Mouse (Mus musculus): ENCODE results near the gene BC037034. TPM values are rescaled to one million over a fixed set of nuclear protein-coding genes. Genes with fewer than 3 reads are reported as not detected.

BC037034 gene
- total and polyA plus RNA-seq, 2 experiments from 2014 or later, result 1.1 to 13.4 TPM

DNA sequence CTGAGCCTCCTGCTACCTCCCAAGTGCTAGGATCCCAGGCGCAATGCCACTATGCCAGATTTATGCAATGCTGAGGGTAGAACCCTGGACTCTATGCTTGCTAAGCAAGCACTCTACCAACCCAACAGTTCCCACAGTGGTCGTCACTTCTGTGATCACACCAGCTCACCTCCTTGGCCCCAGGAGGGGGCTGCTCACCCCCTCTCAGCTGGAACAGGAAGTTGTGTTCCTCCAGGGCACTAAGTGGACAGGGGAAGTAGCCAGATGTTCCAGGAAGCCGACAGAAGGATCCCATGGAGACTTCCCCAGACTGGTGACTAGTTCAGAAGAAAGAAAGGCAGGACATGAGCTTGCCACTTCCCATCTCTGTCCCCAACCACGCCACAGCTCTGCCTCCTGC lies 1.8 kb downstream of the BC037034 start:
- no peak overlapping the region for H3K27ac ChIP-seq (ENCODE audit: low read depth)
- H3K27me3 ChIP-seq (ENCODE audit: control insufficient read depth, insufficient read depth, low read length), result no peaks in the 10 kb centered on the region
- H3K4me1 ChIP-seq (ENCODE audit: control insufficient read depth, insufficient read depth), result peaks cover 8% of the 10 kb centered on the region; the same call in 1 of the 2 replicates
- no peak for TF ChIP-seq EP300 (IDR thresholded peaks at IDR 0.05; ENCODE audit: low read depth)
- TF ChIP-seq CTCF (IDR thresholded peaks at IDR 0.05; ENCODE audit: low read depth), result no peak
- 76% methylated on average over 4 of the region's 4 CpGs for WGBS
- no peaks in the 10 kb centered on the region for H3K9me3 ChIP-seq (replicated peaks; ENCODE audit: control insufficient read depth, low read length)
- ATAC-seq (ENCODE audit: insufficient read depth, low read depth) (no peak), DNase-seq (ENCODE audit: low spot score) (no peak)
- peaks cover 31% of the 10 kb centered on the region for H3K36me3 ChIP-seq (replicated peaks; ENCODE audit: control insufficient read depth, insufficient read depth, low read length)
- H3K4me2 ChIP-seq (ENCODE audit: low read depth, low read length), result no peak overlapping the region
- no peak overlapping the region for H3K4me3 ChIP-seq (ENCODE audit: low read depth, low read length)
- H3K9ac ChIP-seq (replicated peaks; ENCODE audit: low read depth, low read length), result no peak overlapping the region

GRCm38 (mm10) chr5:138260834-138261233 lies 3.0 kb downstream of the BC037034 start:
- DNase-seq (ENCODE audit: low spot score) (no peak), ATAC-seq (ENCODE audit: insufficient read depth, low read depth) (no peak)
- Histone ChIP-seq H3K9ac (replicated peaks; ENCODE audit: low read depth, low read length) (no peak overlapping the region), H3K9me3 (replicated peaks; ENCODE audit: control insufficient read depth, low read length) (no peaks in the 10 kb centered on the region), H3K4me2 (ENCODE audit: low read depth, low read length) (no peak overlapping the region), H3K4me3 (ENCODE audit: low read depth, low read length) (no peak overlapping the region), H3K4me1 (ENCODE audit: control insufficient read depth, insufficient read depth) (peaks cover 13% of the 10 kb centered on the region), H3K27ac (ENCODE audit: low read depth) (no peak overlapping the region), H3K36me3 (replicated peaks; ENCODE audit: control insufficient read depth, insufficient read depth, low read length) (peaks cover 31% of the 10 kb centered on the region), H3K27me3 (ENCODE audit: control insufficient read depth, insufficient read depth, low read length) (no peaks in the 10 kb centered on the region)
- TF ChIP-seq EP300 (IDR thresholded peaks at IDR 0.05; ENCODE audit: low read depth), result no peak
- TF ChIP-seq CTCF (IDR thresholded peaks at IDR 0.05; ENCODE audit: low read depth), result no peak
- WGBS, result 47% methylated on average over 11 of the region's 11 CpGs

- ATAC-seq (ENCODE audit: insufficient read depth, low read depth) (no peak), DNase-seq (ENCODE audit: low spot score) (no peak)
- Histone ChIP-seq H3K27ac (ENCODE audit: low read depth) (no peak overlapping the region), H3K4me1 (ENCODE audit: control insufficient read depth, insufficient read depth) (peaks cover 14% of the 10 kb centered on the region), H3K36me3 (replicated peaks; ENCODE audit: control insufficient read depth, insufficient read depth, low read length) (peaks cover 31% of the 10 kb centered on the region), H3K27me3 (ENCODE audit: control insufficient read depth, insufficient read depth, low read length) (no peaks in the 10 kb centered on the region), H3K9me3 (replicated peaks; ENCODE audit: control insufficient read depth, low read length) (no peaks in the 10 kb centered on the region), H3K4me2 (ENCODE audit: low read depth, low read length) (no peak overlapping the region), H3K9ac (replicated peaks; ENCODE audit: low read depth, low read length) (no peak overlapping the region), H3K4me3 (ENCODE audit: low read depth, low read length) (no peak overlapping the region)
- 55% methylated on average over 10 of the region's 10 CpGs for WGBS
- TF ChIP-seq CTCF (IDR thresholded peaks at IDR 0.05; ENCODE audit: low read depth) (no peak), EP300 (IDR thresholded peaks at IDR 0.05; ENCODE audit: low read depth) (no peak)
Observed at GRCm38 (mm10) chr5:138260051-138260450, 3.8 kb downstream of the BC037034 start.

GRCm38 (mm10) chr5:138258993-138259392 lies 4.8 kb downstream of the BC037034 start:
- ATAC-seq (ENCODE audit: insufficient read depth, low read depth), result no peak

GRCm38 (mm10) chr5:138258542-138258941 lies 5.3 kb downstream of the BC037034 start:
- Histone ChIP-seq H3K27ac (ENCODE audit: low read depth) (no peak overlapping the region), H3K27me3 (ENCODE audit: control insufficient read depth, insufficient read depth, low read length) (no peaks in the 10 kb centered on the region), H3K4me2 (ENCODE audit: low read depth, low read length) (no peak overlapping the region), H3K4me1 (ENCODE audit: control insufficient read depth, insufficient read depth) (peaks cover 17% of the 10 kb centered on the region), H3K9ac (replicated peaks; ENCODE audit: low read depth, low read length) (no peak overlapping the region), H3K36me3 (replicated peaks; ENCODE audit: control insufficient read depth, insufficient read depth, low read length) (peaks cover 31% of the 10 kb centered on the region), H3K4me3 (ENCODE audit: low read depth, low read length) (no peak overlapping the region), H3K9me3 (replicated peaks; ENCODE audit: control insufficient read depth, low read length) (no peaks in the 10 kb centered on the region)
- TF ChIP-seq CTCF (IDR thresholded peaks at IDR 0.05; ENCODE audit: low read depth), result no peak
- TF ChIP-seq EP300 (IDR thresholded peaks at IDR 0.05; ENCODE audit: low read depth), result no peak
- DNase-seq (ENCODE audit: low spot score) (no peak), ATAC-seq (ENCODE audit: insufficient read depth, low read depth) (no peak)
- WGBS, result 45% methylated on average over 6 of the region's 6 CpGs

More at GRCm38 (mm10) chr5:138258993-138259392, 4.8 kb downstream of the BC037034 start:
- H3K9ac ChIP-seq (replicated peaks; ENCODE audit: low read depth, low read length), result no peak overlapping the region
- WGBS, result 47% methylated on average over 7 of the region's 7 CpGs
- no peak overlapping the region for H3K4me3 ChIP-seq (ENCODE audit: low read depth, low read length)
- H3K4me1 ChIP-seq (ENCODE audit: control insufficient read depth, insufficient read depth), result peaks cover 17% of the 10 kb centered on the region
- H3K27ac ChIP-seq (ENCODE audit: low read depth), result no peak overlapping the region
- DNase-seq (ENCODE audit: low spot score), result no peak
- peaks cover 31% of the 10 kb centered on the region for H3K36me3 ChIP-seq (replicated peaks; ENCODE audit: control insufficient read depth, insufficient read depth, low read length)
- no peaks in the 10 kb centered on the region for H3K27me3 ChIP-seq (ENCODE audit: control insufficient read depth, insufficient read depth, low read length)
- TF ChIP-seq EP300 (IDR thresholded peaks at IDR 0.05; ENCODE audit: low read depth) (no peak), CTCF (IDR thresholded peaks at IDR 0.05; ENCODE audit: low read depth) (no peak)
- H3K4me2 ChIP-seq (ENCODE audit: low read depth, low read length), result no peak overlapping the region
- H3K9me3 ChIP-seq (replicated peaks; ENCODE audit: control insufficient read depth, low read length), result no peaks in the 10 kb centered on the region

GRCm38 (mm10) chr5:138258078-138258477 lies 5.8 kb downstream of the BC037034 start:
- peaks cover 31% of the 10 kb centered on the region for H3K36me3 ChIP-seq (replicated peaks; ENCODE audit: control insufficient read depth, insufficient read depth, low read length)
- no peak for ATAC-seq (ENCODE audit: insufficient read depth, low read depth)
- DNase-seq (ENCODE audit: low spot score), result no peak
- no peak overlapping the region for H3K4me2 ChIP-seq (ENCODE audit: low read depth, low read length)
- no peaks in the 10 kb centered on the region for H3K9me3 ChIP-seq (replicated peaks; ENCODE audit: control insufficient read depth, low read length)
- H3K27me3 ChIP-seq (ENCODE audit: control insufficient read depth, insufficient read depth, low read length), result no peaks in the 10 kb centered on the region
- 81% methylated on average over 3 of the region's 3 CpGs for WGBS
- TF ChIP-seq CTCF (IDR thresholded peaks at IDR 0.05; ENCODE audit: low read depth), result no peak
- no peak overlapping the region for H3K9ac ChIP-seq (replicated peaks; ENCODE audit: low read depth, low read length)
- H3K4me1 ChIP-seq (ENCODE audit: control insufficient read depth, insufficient read depth), result peaks cover 14% of the 10 kb centered on the region
- H3K4me3 ChIP-seq (ENCODE audit: low read depth, low read length), result no peak overlapping the region
- H3K27ac ChIP-seq (ENCODE audit: low read depth), result no peak overlapping the region
